Mouse (Mus musculus) stomach, postnatal 0 days (tissue): ENCODE measurements around the gene Nap1l4. TPM values are rescaled to one million over a fixed set of nuclear protein-coding genes. Genes with fewer than 3 reads are reported as not detected.

Experiments used
- ATAC-seq: fragments of 200-750 bp; cut with Nextera tagmentation; 2 replicates; pipeline ENCODE4 v1.8.0; 2017; ENCODE audit not compliant: low FRiP score, low TSS enrichment
- DNase-seq: peaks from one replicate; pipeline ENCODE4 v3.0.0-alpha.2; 2016; ENCODE audit warnings: low spot score
- H3K27ac ChIP-seq: fragments of 300-500 bp; sonication (generic); replicated peaks from 2 replicates; pipeline ENCODE4 v1.5.1; 2014; ENCODE audit warnings: mild to moderate bottlenecking, control low read depth
- H3K27me3 ChIP-seq: fragments of 300-500 bp; sonication (generic); 2 replicates; pipeline ENCODE4 v1.6.1; 2014; ENCODE audit warnings: low read length; ENCODE audit not compliant: control insufficient read depth, insufficient read depth
- H3K36me3 ChIP-seq: fragments of 300-500 bp; sonication (generic); 2 replicates; pipeline ENCODE4 v1.6.1; 2014; ENCODE audit warnings: low read length, mixed read lengths; ENCODE audit not compliant: control insufficient read depth, insufficient read depth
- H3K4me1 ChIP-seq: fragments of 300-500 bp; sonication (generic); replicated peaks from 2 replicates; pipeline ENCODE4 v1.6.1; 2014; ENCODE audit warnings: antibody characterized with exemption; ENCODE audit not compliant: control insufficient read depth, insufficient read depth
- H3K4me2 ChIP-seq: fragments of 300-500 bp; sonication (generic); replicated peaks from 2 replicates; pipeline ENCODE4 v1.6.1; 2014; ENCODE audit warnings: low read depth, mild to moderate bottlenecking, control low read depth, moderate library complexity
- H3K4me3 ChIP-seq: fragments of 300-500 bp; sonication (generic); 2 replicates; pipeline ENCODE4 v1.5.1; 2014; ENCODE audit warnings: low read depth, low read length, control low read depth
- H3K9ac ChIP-seq: fragments of 300-500 bp; sonication (generic); 2 replicates; pipeline ENCODE4 v1.6.1; 2014; ENCODE audit warnings: mild to moderate bottlenecking, low read length, control low read depth, mixed read lengths
- H3K9me3 ChIP-seq: fragments of 300-500 bp; sonication (generic); 2 replicates; pipeline ENCODE4 v1.6.1; 2016; ENCODE audit warnings: low read length; ENCODE audit not compliant: control insufficient read depth
- CTCF ChIP-seq: IDR thresholded peaks from 2 replicates; pipeline ENCODE4 v1.5.1; 2016; ENCODE audit warnings: antibody characterized with exemption, low read depth, mild to moderate bottlenecking, moderate library complexity
- EP300 ChIP-seq: optimal IDR thresholded peaks from 2 replicates; pipeline ENCODE3; 2016; ENCODE audit warnings: antibody characterized with exemption
- WGBS: fragments of 180-500 bp; shearing (Covaris S2); extraction: QIAGEN DNeasy Blood & Tissue Kit; methylation state at CpG from one replicate; pipeline ENCODE4 v1.1.7; 2014; 5-methylcytosine and 5-hydroxymethylcytosine counted together
- polyA plus RNA-seq: library from polyadenylated mRNA; unstranded; fragments of >200 nt; fragmentation: Nextera tagmentation; extraction: Ambion mirVana; gene quantifications from 2 replicates; pipeline ENCODE4 v1.2.1, GENCODE M21; 2015

Gene Nap1l4
- 98.5 and 99.4 TPM in 2 replicates for polyA plus RNA-seq

- WGBS = under 1% methylated on average over 39 of the region's 43 CpGs
These were observed at the start of gene Nap1l4 for GRCm38 (mm10) chr7:143548976-143549457. Nap1l4 (minus strand) TSS chr7:143549106.

DNA sequence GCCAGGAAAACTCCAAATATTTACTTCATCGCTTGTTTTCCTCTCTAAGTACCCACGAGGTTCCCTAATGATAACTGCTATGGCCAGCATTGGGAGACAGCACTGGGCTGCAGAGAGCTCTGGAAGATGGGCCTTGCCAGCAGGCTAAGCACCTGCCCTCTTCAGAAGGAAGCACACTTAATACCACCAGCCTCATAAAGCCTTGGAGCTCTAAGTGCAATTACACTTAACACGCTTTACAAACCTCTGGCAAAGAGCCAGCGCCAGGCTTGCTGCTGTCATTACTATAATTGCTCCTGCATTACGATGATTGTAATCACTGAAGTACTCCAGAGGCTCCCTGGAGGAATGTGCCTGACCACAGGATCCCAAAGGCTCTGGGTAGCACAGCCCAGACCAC is 46.0 kb upstream of the Nap1l4 start:
- peaks cover 8% of the 10 kb centered on the region; the same call in 1 of the 2 replicates for H3K36me3 ChIP-seq
- DNase-seq (no peak), ATAC-seq (no peak)
- H3K4me1 ChIP-seq = 0 out of 2 replicates have a peak, but pooled peaks cover 4% of the 10 kb centered on the region
- no peaks in the 10 kb centered on the region for H3K27me3 ChIP-seq
- H3K4me2 ChIP-seq = no peak overlapping the region
- TF ChIP-seq CTCF = no peak
- TF ChIP-seq EP300 = no peak
- no peak overlapping the region for H3K27ac ChIP-seq
- H3K9me3 ChIP-seq = no peaks in the 10 kb centered on the region
- H3K9ac ChIP-seq = no peak overlapping the region
- 62% methylated on average over 5 of the region's 5 CpGs for WGBS
- H3K4me3 ChIP-seq = no peak overlapping the region

More at GRCm38 (mm10) chr7:143548976-143549457, at the start of gene Nap1l4:
- 0 out of 2 replicates have a peak, but pooled peaks cover 2% of the 10 kb centered on the region for H3K4me1 ChIP-seq
- peak within 1 kb of the TSS; percentile 97 for H3K27ac ChIP-seq
- no peaks in the 10 kb centered on the region for H3K27me3 ChIP-seq
- TF ChIP-seq EP300 (no peak), CTCF (peak; percentile 9; the same call in 1 of the 2 replicates)
- DNase-seq (peak; percentile 98), ATAC-seq (peak; percentile 99)
- H3K4me3 ChIP-seq = peak within 1 kb of the TSS; percentile 94
- no peaks in the 10 kb centered on the region for H3K9me3 ChIP-seq
- H3K9ac ChIP-seq = peak within 1 kb of the TSS; percentile 90
- no peaks in the 10 kb centered on the region for H3K36me3 ChIP-seq
- H3K4me2 ChIP-seq = peak within 1 kb of the TSS; percentile 75

DNA sequence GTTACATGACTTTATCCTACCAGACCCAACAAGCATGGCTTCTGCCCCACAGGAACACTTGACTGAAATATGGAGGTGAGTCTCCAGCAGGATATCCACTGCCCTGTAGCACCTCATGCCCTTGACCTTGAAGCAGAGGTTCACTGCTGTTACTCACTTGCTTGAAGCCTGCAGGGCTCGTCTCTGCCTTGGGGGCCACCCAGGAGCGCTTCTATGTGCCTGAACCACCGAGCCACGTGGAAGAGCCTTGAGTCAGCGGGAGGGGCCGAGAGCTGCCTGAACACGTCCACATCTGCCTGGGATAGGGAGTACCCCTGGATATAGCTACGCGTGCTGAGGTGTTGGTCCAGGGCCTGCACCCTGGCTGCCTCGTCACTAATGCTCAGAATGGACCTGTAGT is 43.3 kb upstream of the Nap1l4 start:
- Histone ChIP-seq H3K4me2 (no peak overlapping the region), H3K4me1 (no peaks in the 10 kb centered on the region), H3K27me3 (no peaks in the 10 kb centered on the region), H3K27ac (no peak overlapping the region), H3K9ac (no peak overlapping the region), H3K4me3 (no peak overlapping the region), H3K9me3 (no peaks in the 10 kb centered on the region), H3K36me3 (peaks cover 14% of the 10 kb centered on the region; the same call in 1 of the 2 replicates)
- no peak for TF ChIP-seq EP300
- TF ChIP-seq CTCF = no peak
- WGBS = 81% methylated on average over 10 of the region's 10 CpGs
- ATAC-seq (peak; percentile 22; the same call in 1 of the 2 replicates), DNase-seq (no peak)

GRCm38 (mm10) chr7:143588006-143588405 is 39.1 kb upstream of the Nap1l4 start:
- Histone ChIP-seq H3K9ac (no peak overlapping the region), H3K27ac (no peak overlapping the region), H3K9me3 (no peaks in the 10 kb centered on the region), H3K36me3 (peaks cover 33% of the 10 kb centered on the region; the same call in 1 of the 2 replicates), H3K4me1 (no peaks in the 10 kb centered on the region), H3K27me3 (no peaks in the 10 kb centered on the region), H3K4me3 (no peak overlapping the region), H3K4me2 (no peak overlapping the region)
- ATAC-seq = no peak
- TF ChIP-seq EP300 (no peak), CTCF (no peak)
- DNase-seq = no peak
- WGBS = 88% methylated on average over 4 of the region's 4 CpGs

GRCm38 (mm10) chr7:143587586-143587985 is 38.7 kb upstream of the Nap1l4 start:
- H3K9me3 ChIP-seq = no peaks in the 10 kb centered on the region
- no peak overlapping the region for H3K27ac ChIP-seq
- H3K36me3 ChIP-seq = peaks cover 38% of the 10 kb centered on the region; the same call in 1 of the 2 replicates
- H3K4me1 ChIP-seq = no peaks in the 10 kb centered on the region
- TF ChIP-seq EP300 (no peak), CTCF (no peak)
- ATAC-seq = no peak
- no peaks in the 10 kb centered on the region for H3K27me3 ChIP-seq
- no peak overlapping the region for H3K4me2 ChIP-seq
- WGBS = 76% methylated on average over 5 of the region's 5 CpGs
- no peak for DNase-seq
- no peak overlapping the region for H3K9ac ChIP-seq
- H3K4me3 ChIP-seq = no peak overlapping the region

- DNase-seq (peak; percentile 70), ATAC-seq (peak; percentile 64; the same call in 1 of the 2 replicates)
- Histone ChIP-seq H3K9me3 (no peaks in the 10 kb centered on the region), H3K36me3 (peaks cover 38% of the 10 kb centered on the region), H3K9ac (no peak overlapping the region), H3K27me3 (no peaks in the 10 kb centered on the region), H3K27ac (no peak overlapping the region), H3K4me2 (no peak overlapping the region), H3K4me1 (no peaks in the 10 kb centered on the region), H3K4me3 (no peak overlapping the region)
- TF ChIP-seq EP300 (no peak), CTCF (peak; percentile 90)
- WGBS = 27% methylated on average over 3 of the region's 3 CpGs
These were observed 35.0 kb upstream of the Nap1l4 start for GRCm38 (mm10) chr7:143583956-143584355.
